Mouse (Mus musculus) yolk sac, embryonic 10.5 days (tissue): ENCODE data around the gene Ust.
"Not testable (repeated sequence)": the region's sequence is repeated elsewhere in the genome, so short reads cannot be mapped to it uniquely, and the experiment has no call there.

Source experiments
- DNase-seq: peaks from one replicate; pipeline ENCODE4 v3.0.0-alpha.2; 2017; ENCODE audit warnings: low spot score

The Ust gene

DNA sequence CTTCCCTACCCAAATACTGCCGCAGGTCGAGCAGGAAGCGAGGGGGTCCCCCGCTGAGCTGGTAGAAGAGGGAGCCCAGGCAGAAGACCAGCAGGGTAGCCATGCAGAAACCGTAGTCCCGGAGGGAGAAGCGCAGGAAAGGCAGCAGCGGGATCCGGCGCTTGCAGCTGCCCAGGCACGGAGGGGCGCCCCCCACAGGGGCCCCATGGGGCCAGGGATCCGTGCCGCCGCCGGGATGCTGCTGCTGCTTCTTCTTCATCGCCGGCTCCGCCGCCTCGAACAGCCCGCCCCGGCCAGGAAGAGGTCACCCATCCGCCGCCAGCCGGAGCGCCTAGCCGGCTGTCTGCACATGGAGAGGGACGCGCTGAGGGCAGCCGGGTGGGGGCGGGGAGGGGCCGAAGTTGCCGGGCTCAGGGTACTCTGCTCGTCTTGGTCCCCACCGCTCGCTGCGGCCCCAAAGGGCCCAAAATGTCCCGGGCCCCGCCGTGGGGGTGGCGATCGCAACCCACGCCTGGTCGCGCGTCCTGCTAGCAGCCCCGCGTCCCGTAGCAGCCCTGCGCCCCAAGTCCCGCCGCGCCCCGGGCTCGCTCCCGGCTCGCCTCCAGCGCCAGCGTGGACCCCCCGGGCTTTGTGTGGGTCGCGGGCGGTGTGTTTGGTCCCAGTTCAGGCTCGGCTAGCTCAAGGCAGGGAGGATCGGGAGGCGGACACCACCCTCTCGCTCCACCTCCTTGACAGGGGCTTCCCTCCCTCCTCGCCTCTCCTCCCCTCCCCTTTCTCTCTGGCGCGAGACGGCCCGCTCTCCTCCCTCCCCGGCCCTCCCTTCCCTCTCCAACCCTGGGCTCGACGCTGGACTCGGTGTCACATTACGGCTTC, at the start of gene Ust:
Gene Ust (minus strand): TSS at position 685 of the 873 bp plus-strand sequence.
- DNase-seq = peak; percentile 90

- no peak for DNase-seq
Observed at GRCm38 (mm10) chr10:8561366-8561765, 42.7 kb upstream of the Ust start.

DNA sequence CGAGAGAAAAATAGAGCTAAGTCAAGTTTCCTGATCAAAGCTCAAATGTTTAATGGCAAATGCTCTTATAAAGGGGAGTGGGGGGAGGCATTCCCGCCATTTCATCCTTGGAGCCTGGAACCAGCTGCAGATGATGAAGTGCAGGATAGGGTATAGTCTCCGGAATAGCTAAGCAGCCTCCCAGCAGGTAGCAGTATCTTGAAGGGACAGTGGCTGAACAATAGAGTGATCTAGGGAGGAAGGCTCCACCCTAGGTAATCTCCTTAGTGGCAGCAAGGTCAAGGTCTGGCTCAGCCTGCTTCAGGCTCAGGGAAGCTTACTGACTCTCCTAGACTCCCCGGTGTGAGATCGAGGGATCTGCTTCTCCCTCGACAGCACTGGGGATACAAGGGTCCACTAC, 40.9 kb upstream of the Ust start:
- DNase-seq = not testable (repeated sequence)

DNA sequence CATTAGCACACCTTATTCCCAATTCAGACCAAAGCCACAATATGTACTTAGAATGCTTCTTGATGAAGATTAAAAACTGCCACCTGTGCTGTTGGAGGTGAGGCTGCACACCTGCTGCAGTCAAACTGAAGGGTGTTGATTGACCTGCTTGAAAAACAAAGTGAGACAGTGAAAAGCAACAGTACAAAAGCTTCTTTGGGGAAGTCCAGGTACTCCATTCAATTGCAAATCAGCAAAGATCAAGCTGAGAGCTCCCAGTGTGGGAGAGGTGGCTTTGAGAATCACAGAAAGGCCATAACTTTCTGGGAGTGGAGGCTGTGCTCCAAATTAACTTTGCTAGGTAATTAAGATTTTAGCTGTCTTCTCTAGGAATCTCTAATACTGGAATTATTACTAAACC, 33.6 kb upstream of the Ust start:
- not testable (repeated sequence) for DNase-seq

DNA sequence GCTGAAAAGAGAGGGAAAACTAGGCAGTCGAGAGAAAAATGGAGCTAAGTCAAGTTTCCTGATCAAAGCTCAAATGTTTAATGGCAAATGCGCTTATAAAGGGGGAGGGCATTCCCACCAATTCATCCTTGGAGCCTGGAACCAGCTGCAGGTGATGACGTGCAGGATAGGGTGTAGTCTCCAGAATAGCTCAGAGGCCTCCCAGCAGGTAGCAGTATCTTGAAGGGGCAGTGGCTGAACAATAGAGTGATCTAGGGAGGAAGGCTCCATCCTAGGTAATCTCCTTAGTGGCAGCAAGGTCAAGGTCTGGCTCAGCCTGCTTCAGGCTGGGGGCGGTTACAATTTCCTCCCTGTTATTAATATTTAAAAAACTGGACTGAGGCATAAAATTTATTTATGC, 33.0 kb upstream of the Ust start:
- DNase-seq = not testable (repeated sequence)

- DNase-seq = no peak
Observed at GRCm38 (mm10) chr10:8541514-8541913, 22.9 kb upstream of the Ust start.

DNA sequence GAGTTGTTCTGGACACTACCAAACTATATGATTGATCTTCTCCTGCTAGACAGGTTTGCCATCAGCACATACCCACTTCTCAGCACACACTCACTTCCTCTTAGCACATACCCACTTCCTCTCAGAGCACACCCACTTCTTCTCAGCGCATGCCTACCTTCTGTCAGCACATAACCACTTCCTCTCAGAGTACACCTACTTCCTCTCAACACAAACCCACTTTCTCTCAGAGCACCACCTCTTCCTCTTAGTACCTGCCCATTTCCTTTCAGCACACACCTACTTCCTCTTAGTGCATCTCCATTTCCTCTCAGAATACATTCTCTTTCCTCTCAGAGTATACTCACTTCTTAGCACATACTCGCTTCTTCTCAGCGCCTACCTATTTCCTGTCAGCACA, 16.8 kb upstream of the Ust start:
- DNase-seq = no peak

DNA sequence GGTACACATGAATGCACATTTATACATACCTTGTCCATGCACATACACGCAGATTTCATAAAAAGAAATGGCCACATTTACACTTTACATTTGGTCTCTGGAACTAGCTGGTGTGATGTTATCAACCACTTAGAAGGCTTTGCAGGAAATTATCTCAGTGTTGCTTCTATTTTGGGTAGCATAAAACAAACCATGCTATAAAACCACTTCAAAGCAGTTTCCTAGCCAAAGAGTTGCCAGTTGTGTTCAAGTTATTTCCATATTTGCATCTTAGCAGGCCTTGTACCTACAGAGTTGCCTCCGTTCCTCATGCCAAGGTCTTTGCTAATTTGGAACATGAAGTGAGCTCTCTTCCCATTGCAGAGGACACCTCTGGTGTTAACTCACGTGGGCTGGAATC, 13.0 kb upstream of the Ust start:
- DNase-seq = no peak

DNA sequence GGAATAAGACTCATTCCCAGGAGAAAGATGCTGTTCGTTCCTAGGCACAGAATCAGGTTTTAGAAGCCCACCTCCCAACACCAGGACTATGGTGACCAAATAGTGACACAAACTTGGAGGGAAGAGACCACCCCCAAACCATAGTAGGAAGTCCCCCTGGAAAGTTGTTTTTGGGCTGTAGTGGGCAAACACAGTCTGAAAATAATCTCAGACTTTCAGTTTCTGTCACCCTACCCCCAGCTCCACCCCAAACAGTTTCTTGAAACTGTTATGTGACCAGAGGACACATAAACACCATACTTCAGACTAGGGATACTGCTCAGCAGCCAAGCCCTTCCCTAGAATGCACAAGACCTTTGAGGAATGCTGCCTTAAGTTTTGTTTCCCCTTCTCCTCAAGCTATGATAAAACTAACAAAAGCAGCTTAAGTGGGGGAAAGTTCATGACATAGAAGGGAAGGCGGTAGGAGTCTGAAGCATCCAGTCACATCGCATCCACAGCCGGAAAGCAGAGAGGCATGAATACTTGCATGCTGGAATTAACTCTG, 12.0 kb upstream of the Ust start:
- no peak for DNase-seq

GRCm38 (mm10) chr10:8529173-8529572, 10.5 kb upstream of the Ust start:
- DNase-seq = no peak

GRCm38 (mm10) chr10:8525354-8525753, 6.7 kb upstream of the Ust start:
- no peak for DNase-seq

DNA sequence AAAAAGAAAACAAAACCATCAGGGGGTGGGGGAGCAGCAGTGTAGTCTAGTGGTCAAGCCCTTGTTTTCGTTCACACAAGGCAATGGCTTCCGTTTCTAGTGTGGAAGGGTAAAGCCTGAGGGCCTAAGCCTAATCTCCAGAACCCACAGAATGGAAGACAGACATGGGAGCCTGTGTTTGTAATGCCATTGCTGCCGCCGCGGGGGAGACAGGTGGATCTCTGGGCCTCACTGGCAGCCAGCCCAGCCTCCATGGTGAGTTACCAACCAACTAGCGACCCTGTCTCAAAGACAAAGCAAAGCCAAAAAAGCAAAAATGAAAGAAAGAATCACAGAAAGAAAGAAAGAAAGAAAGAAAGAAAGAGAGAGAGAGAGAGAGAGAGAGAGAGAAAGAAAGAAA, 2.9 kb upstream of the Ust start:
- DNase-seq = no peak

GRCm38 (mm10) chr10:8520766-8521395, 2.3 kb upstream of the Ust start:
- DNase-seq = no peak

- no peak for DNase-seq
Observed at GRCm38 (mm10) chr10:8519014-8519491, 428 bp upstream of the Ust start.

DNA sequence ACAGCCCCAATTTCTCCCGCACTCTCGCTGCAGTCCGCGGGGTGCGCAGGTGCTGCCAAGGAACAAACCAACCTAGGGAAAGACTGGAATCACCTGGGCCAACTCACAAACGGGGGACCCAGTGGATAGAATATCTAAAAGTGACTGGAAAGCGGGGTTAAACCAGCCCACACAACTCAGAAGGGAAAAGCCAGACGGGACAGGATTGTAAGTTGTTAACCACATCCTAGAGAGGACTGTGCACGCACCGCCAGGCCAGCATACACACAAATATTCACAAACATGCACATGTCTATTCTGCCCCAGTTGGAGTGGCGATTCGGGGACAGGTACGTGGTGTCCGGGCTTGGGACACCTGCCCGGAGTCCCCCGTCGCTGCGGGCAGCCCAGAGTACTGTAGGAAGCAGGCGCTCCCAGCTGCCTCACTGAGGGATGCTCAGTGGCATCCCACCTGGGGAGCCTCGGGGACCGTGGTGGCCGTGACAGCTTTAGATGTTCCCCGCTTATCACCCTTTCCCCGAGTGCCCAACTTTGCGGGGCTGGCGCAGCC, 959 bp downstream of the Ust start:
- no peak for DNase-seq

GRCm38 (mm10) chr10:8516916-8517524, 1.6 kb downstream of the Ust start:
- no peak for DNase-seq

DNA sequence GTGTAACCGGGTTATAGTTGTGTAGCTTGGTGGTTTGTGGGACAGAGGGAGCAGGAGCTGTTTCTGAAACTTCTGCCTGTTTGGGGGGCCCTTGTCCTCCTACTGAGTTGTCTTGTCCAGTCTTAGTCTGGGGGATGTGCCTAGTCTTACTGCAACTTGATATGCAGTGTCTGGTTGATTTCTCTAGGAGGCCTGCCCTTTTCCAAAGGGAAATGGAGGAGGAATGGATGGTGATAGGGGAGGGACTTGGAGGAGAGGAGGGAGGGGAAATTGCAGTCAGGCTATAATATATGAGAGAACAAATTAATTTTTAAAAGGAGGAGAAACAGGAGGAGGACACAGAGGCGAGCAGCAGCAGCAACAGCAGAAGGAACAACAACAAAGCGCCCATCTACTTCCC, 4.9 kb downstream of the Ust start:
- DNase-seq = no peak

- no peak for DNase-seq
Observed at GRCm38 (mm10) chr10:8512222-8512621, 6.4 kb downstream of the Ust start.

GRCm38 (mm10) chr10:8511760-8512159, 6.9 kb downstream of the Ust start:
- DNase-seq = no peak

GRCm38 (mm10) chr10:8506247-8506573, 12.4 kb downstream of the Ust start:
- DNase-seq = no peak

DNA sequence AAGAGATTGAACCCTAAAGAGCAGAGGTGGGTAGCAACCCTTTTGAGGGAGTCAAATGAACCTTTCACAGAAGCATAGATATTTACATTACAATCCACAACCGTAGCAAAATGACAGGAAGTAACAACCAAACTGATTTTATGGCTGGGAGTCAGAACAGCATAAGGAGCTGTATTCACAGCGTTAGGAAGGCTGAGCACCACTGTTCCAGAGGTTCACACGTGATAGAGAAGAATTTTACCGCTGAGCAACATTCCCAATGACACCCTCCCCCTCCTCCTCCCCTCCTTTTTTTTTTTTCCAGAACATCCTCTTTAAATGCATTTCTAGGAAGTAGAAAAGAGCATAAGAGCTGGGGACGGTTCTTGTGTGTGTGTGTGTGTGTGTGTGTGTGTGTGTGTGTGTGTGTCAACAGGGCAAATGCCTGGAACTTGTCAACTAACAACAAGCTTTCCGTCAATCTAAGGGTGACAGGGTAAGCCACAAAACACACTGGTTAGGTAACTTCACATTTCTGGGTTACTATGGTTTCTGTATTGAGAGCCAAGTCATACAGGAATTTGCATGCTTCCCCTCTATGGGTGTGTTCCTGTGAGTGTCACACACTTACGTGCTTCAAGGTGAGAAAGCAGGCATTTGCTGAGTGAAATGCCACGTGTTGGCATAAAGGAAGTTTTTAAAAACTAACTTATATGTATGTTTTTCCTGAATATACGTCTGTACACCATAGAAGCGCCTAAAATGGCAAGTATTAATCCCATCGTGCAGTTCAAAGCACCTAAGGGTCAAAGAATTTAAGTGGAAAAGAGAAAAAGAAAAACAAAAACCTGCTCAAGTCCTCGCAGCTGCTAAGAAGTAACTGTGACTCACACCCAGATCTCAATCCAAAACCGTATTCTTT, 13.0 kb downstream of the Ust start:
- no peak for DNase-seq

- no peak for DNase-seq
Observed at GRCm38 (mm10) chr10:8504832-8505231, 13.8 kb downstream of the Ust start.
